ENCODE assay signal across 27 mouse cellular contexts in the genomic region with DNA sequence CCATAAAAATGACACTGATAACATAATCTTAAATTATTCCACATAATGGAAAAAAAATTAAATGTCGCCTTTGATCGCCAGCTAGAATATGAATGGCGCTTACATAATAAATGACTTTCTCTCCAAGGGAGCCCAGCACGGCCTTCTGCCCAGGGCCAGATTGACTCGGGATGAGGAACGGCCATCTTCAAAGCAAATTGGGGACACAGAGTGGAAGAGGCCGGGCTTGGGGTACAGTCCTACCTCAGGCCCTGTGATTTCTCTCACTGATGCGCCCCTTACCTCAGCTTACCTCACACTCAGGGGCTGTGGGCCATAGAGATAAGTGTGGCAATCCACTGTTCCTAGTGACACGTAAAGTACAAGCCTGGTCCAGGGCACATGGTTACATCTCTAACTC.
"Had no signal": no experiment of that assay in that cellular context is flagged by ENCODE, and none has a peak within 500 bp of the region (broad histone marks: within the 10 kb centered on the region; RNA-seq: fewer than 3 reads in every experiment).

No protein-coding gene starts in this region.

- H3K27ac ChIP-seq: heart, adult 2 months; heart, embryonic 13.5 days; heart, embryonic 15.5 days; hindbrain, embryonic 13.5 days; hindbrain, embryonic 15.5 days; hindbrain, postnatal 0 days; kidney, embryonic 15.5 days; kidney, postnatal 0 days; limb, embryonic 13.5 days; limb, embryonic 15.5 days; liver, embryonic 12.5 days; liver, embryonic 14.5 days had no signal

- H3K4me1 ChIP-seq: heart, embryonic 15.5 days had no signal

- H3K4me2 ChIP-seq: heart, embryonic 11.5 days; heart, embryonic 13.5 days; heart, embryonic 15.5 days; hindbrain, embryonic 13.5 days; hindbrain, embryonic 15.5 days; kidney, embryonic 15.5 days; limb, embryonic 13.5 days; limb, embryonic 15.5 days; liver, embryonic 12.5 days had no signal

- H3K36me3 ChIP-seq: heart, embryonic 13.5 days; heart, embryonic 15.5 days; hindbrain, embryonic 13.5 days; hindbrain, embryonic 15.5 days; kidney, embryonic 15.5 days; limb, embryonic 13.5 days; limb, embryonic 15.5 days; liver, embryonic 12.5 days had no signal

- H3K4me3 ChIP-seq: heart, adult 2 months; heart, embryonic 13.5 days; heart, embryonic 15.5 days; hindbrain, embryonic 13.5 days; hindbrain, embryonic 15.5 days; kidney, embryonic 15.5 days; limb, embryonic 13.5 days; limb, embryonic 15.5 days; liver, embryonic 12.5 days had no signal

- H3K27me3 ChIP-seq: heart, embryonic 13.5 days; heart, embryonic 15.5 days; hindbrain, embryonic 13.5 days; hindbrain, embryonic 15.5 days; kidney, embryonic 15.5 days; limb, embryonic 13.5 days; limb, embryonic 15.5 days; liver, embryonic 12.5 days had no signal

- ATAC-seq: hindbrain, postnatal 0 days; intestine, embryonic 16.5 days; liver, embryonic 12.5 days had no signal

- H3K9ac ChIP-seq: heart, embryonic 13.5 days; heart, embryonic 15.5 days; hindbrain, embryonic 13.5 days; hindbrain, embryonic 15.5 days; kidney, embryonic 15.5 days; limb, embryonic 13.5 days; limb, embryonic 15.5 days; liver, embryonic 12.5 days; liver, embryonic 14.5 days had no signal

- DNase-seq: gastrocnemius, postnatal 14 days; gastrocnemius, postnatal 36 days; heart, adult 11 months; heart, adult 2 months; heart, postnatal 14 days; heart, postnatal 36 days; kidney, adult 11 months; kidney, adult 2 months; kidney, adult 9 months; kidney, postnatal 14 days; kidney, postnatal 36 days; layer of hippocampus, adult 9-11 months; layer of hippocampus, postnatal 36 days; left cerebral cortex, postnatal 4 days had no signal

- H3K9me3 ChIP-seq: heart, embryonic 13.5 days; heart, embryonic 15.5 days; hindbrain, embryonic 13.5 days; hindbrain, embryonic 15.5 days; kidney, embryonic 15.5 days; limb, embryonic 13.5 days; limb, embryonic 15.5 days; liver, embryonic 12.5 days had no signal
